ENCODE assay signal across 16 mouse cellular contexts in genomic region chr14:31079313-31080028, GRCm38 (mm10). TPM values are rescaled to one million over a fixed set of nuclear protein-coding genes. Genes with fewer than 3 reads are reported as not detected.
DNase-seq lines count a peak whose midpoint lies in the region; ATAC-seq and TF ChIP-seq lines count a peak whose summit lies in the region.
"Had no signal": no experiment of that assay in that cellular context is flagged by ENCODE, and none has a peak within 500 bp of the region (broad histone marks: within the 10 kb centered on the region; RNA-seq: fewer than 3 reads in every experiment).

No protein-coding gene starts in this region.

- no peak overlapping the region for H3K4me3 ChIP-seq in embryonic facial prominence, embryonic 14.5 days (ENCODE audit: low read depth, low read length)
- H3K4me3 ChIP-seq in embryonic facial prominence, embryonic 10.5 days: no peak overlapping the region
- H3K4me3 ChIP-seq in limb, embryonic 14.5 days (replicated peaks; ENCODE audit: low read length): no peak overlapping the region
- H3K4me3 ChIP-seq in liver, postnatal 0 days (ENCODE audit: low read depth, low read length): no peak overlapping the region
- H3K4me3 ChIP-seq in hindbrain, embryonic 13.5 days: no peak overlapping the region
- H3K4me3 ChIP-seq: forebrain, embryonic 12.5 days; lung, embryonic 15.5 days; neural tube, embryonic 12.5 days had no signal

- H3K27ac ChIP-seq in embryonic facial prominence, embryonic 14.5 days (replicated peaks; ENCODE audit: low read depth, low read length): no peak overlapping the region
- no peak overlapping the region for H3K27ac ChIP-seq in embryonic facial prominence, embryonic 10.5 days (replicated peaks)
- H3K27ac ChIP-seq in limb, embryonic 14.5 days (replicated peaks; ENCODE audit: low read depth, low read length): no peak overlapping the region
- H3K27ac ChIP-seq in liver, postnatal 0 days (ENCODE audit: low read depth): 0 out of 2 replicates have a peak overlapping the region, but pooled peaks have one; percentile 12
- no peak overlapping the region for H3K27ac ChIP-seq in hindbrain, embryonic 13.5 days
- H3K27ac ChIP-seq: forebrain, embryonic 12.5 days; hindbrain, postnatal 0 days; lung, embryonic 15.5 days; neural tube, embryonic 12.5 days had no signal

- no peak for TF ChIP-seq CTCF in liver, postnatal 0 days (IDR thresholded peaks at IDR 0.05; ENCODE audit: low read depth)

- ATAC-seq in embryonic facial prominence, embryonic 14.5 days (ENCODE audit: low read depth): no peak
- no peak for ATAC-seq in limb, embryonic 14.5 days (ENCODE audit: low FRiP score, low read depth)
- peak; percentile 38; the same call in 1 of the 2 replicates for ATAC-seq in liver, postnatal 0 days
- ATAC-seq in hindbrain, embryonic 13.5 days (ENCODE audit: low FRiP score): no peak
- ATAC-seq: hindbrain, postnatal 0 days; midbrain, embryonic 16.5 days had no signal

- peak; percentile 78 for TF ChIP-seq EP300 in liver, postnatal 0 days (IDR thresholded peaks at IDR 0.05; ENCODE audit: low read depth)

- 89% methylated on average over 3 of the region's 3 CpGs for WGBS in embryonic facial prominence, embryonic 14.5 days
- WGBS in embryonic facial prominence, embryonic 10.5 days: 88% methylated on average over 3 of the region's 3 CpGs
- 91% methylated on average over 3 of the region's 3 CpGs for WGBS in limb, embryonic 14.5 days
- 73% methylated on average over 3 of the region's 3 CpGs for WGBS in liver, postnatal 0 days (ENCODE audit: insufficient replicate concordance)
- 93% methylated on average over 3 of the region's 3 CpGs for WGBS in hindbrain, embryonic 13.5 days

- DNase-seq in embryonic facial prominence, embryonic 14.5 days (ENCODE audit: low spot score): peak; percentile 26
- DNase-seq in embryonic facial prominence, embryonic 10.5 days (ENCODE audit: low spot score): no peak
- peak; percentile 6 to 43 for DNase-seq in kidney, postnatal 36 days
- no peak for DNase-seq in kidney, postnatal 4 days
- DNase-seq in limb, embryonic 14.5 days (ENCODE audit: low spot score): peak; percentile 2
- no peak for DNase-seq in liver, postnatal 0 days
- DNase-seq in cerebellum, adult 18-20 months: no peak
- DNase-seq: adrenal gland, postnatal 10 days; cerebellum, postnatal 10 days; heart, adult 18-20 months had no signal

- H3K36me3 ChIP-seq in embryonic facial prominence, embryonic 14.5 days (ENCODE audit: control insufficient read depth, insufficient read depth, low read length): peaks cover 72% of the 10 kb centered on the region
- peaks cover 97% of the 10 kb centered on the region for H3K36me3 ChIP-seq in embryonic facial prominence, embryonic 10.5 days (replicated peaks)
- H3K36me3 ChIP-seq in limb, embryonic 14.5 days (ENCODE audit: control insufficient read depth, insufficient read depth, low read length): peaks cover 78% of the 10 kb centered on the region
- peaks cover 55% of the 10 kb centered on the region for H3K36me3 ChIP-seq in liver, postnatal 0 days (replicated peaks; ENCODE audit: insufficient read depth, low read length)
- peaks cover 60% of the 10 kb centered on the region for H3K36me3 ChIP-seq in hindbrain, embryonic 13.5 days

- no peaks in the 10 kb centered on the region for H3K9me3 ChIP-seq in embryonic facial prominence, embryonic 14.5 days (ENCODE audit: control insufficient read depth, low read length)
- no peaks in the 10 kb centered on the region for H3K9me3 ChIP-seq in embryonic facial prominence, embryonic 10.5 days
- no peaks in the 10 kb centered on the region for H3K9me3 ChIP-seq in limb, embryonic 14.5 days (ENCODE audit: control insufficient read depth, low read length)
- H3K9me3 ChIP-seq in liver, postnatal 0 days (ENCODE audit: low read length): no peaks in the 10 kb centered on the region
- H3K9me3 ChIP-seq in hindbrain, embryonic 13.5 days: no peaks in the 10 kb centered on the region
- H3K9me3 ChIP-seq: forebrain, embryonic 12.5 days; lung, embryonic 15.5 days; neural tube, embryonic 12.5 days had no signal

- no peaks in the 10 kb centered on the region for H3K4me1 ChIP-seq in embryonic facial prominence, embryonic 14.5 days (ENCODE audit: control insufficient read depth, insufficient read depth, low read length)
- no peaks in the 10 kb centered on the region for H3K4me1 ChIP-seq in embryonic facial prominence, embryonic 10.5 days
- H3K4me1 ChIP-seq in limb, embryonic 14.5 days (ENCODE audit: control insufficient read depth, insufficient read depth, low read length): no peaks in the 10 kb centered on the region
- H3K4me1 ChIP-seq in liver, postnatal 0 days (ENCODE audit: insufficient read depth): 0 out of 2 replicates have a peak, but pooled peaks cover 2% of the 10 kb centered on the region
- H3K4me1 ChIP-seq in hindbrain, embryonic 13.5 days (replicated peaks): no peaks in the 10 kb centered on the region
- H3K4me1 ChIP-seq: forebrain, embryonic 12.5 days; lung, embryonic 15.5 days had no signal

- no peak for TF ChIP-seq POLR2A in limb, embryonic 14.5 days (IDR thresholded peaks at IDR 0.05; ENCODE audit: borderline replicate concordance, extremely low read depth, insufficient read depth, insufficient read length)

- no peak overlapping the region for H3K4me2 ChIP-seq in embryonic facial prominence, embryonic 14.5 days (ENCODE audit: low read depth, low read length)
- H3K4me2 ChIP-seq in limb, embryonic 14.5 days (replicated peaks; ENCODE audit: low read depth, low read length, severe bottlenecking): no peak overlapping the region
- H3K4me2 ChIP-seq in liver, postnatal 0 days (ENCODE audit: low read depth, low read length): no peak overlapping the region
- no peak overlapping the region for H3K4me2 ChIP-seq in hindbrain, embryonic 13.5 days
- H3K4me2 ChIP-seq: forebrain, embryonic 12.5 days; lung, embryonic 15.5 days; neural tube, embryonic 12.5 days had no signal

- no peak overlapping the region for H3K9ac ChIP-seq in embryonic facial prominence, embryonic 14.5 days (ENCODE audit: low read depth, low read length)
- H3K9ac ChIP-seq in limb, embryonic 14.5 days (ENCODE audit: low read depth, low read length, severe bottlenecking): no peak overlapping the region
- H3K9ac ChIP-seq in liver, postnatal 0 days (replicated peaks): no peak overlapping the region
- no peak overlapping the region for H3K9ac ChIP-seq in hindbrain, embryonic 13.5 days
- H3K9ac ChIP-seq: forebrain, embryonic 12.5 days; lung, embryonic 15.5 days; neural tube, embryonic 12.5 days had no signal

- H3K27me3 ChIP-seq in embryonic facial prominence, embryonic 14.5 days (replicated peaks; ENCODE audit: control insufficient read depth, insufficient read depth, low read length): no peaks in the 10 kb centered on the region
- H3K27me3 ChIP-seq in embryonic facial prominence, embryonic 10.5 days (replicated peaks; ENCODE audit: low read depth, poor library complexity, severe bottlenecking): no peaks in the 10 kb centered on the region
- H3K27me3 ChIP-seq in limb, embryonic 14.5 days (ENCODE audit: control insufficient read depth, insufficient read depth, low read length): no peaks in the 10 kb centered on the region
- H3K27me3 ChIP-seq in liver, postnatal 0 days (ENCODE audit: insufficient read depth, low read length): no peaks in the 10 kb centered on the region
- H3K27me3 ChIP-seq in hindbrain, embryonic 13.5 days: no peaks in the 10 kb centered on the region
- H3K27me3 ChIP-seq: forebrain, embryonic 12.5 days; lung, embryonic 15.5 days; neural tube, embryonic 12.5 days had no signal

RNA-seq across cellular contexts. Expression of gene Smim4, which starts 49.3 kb away (rescaled TPM):
- 62.3 and 64.8 TPM in 2 replicates for polyA plus RNA-seq in embryonic facial prominence, embryonic 14.5 days (2014; fragmentation: Nextera tagmentation; extraction: Ambion mirVana)
- 62.3 and 63.3 TPM in 2 replicates for polyA plus RNA-seq in embryonic facial prominence, embryonic 10.5 days (2016; fragmentation: Nextera tagmentation; extraction: Ambion mirVana)
- 28.2 and 37.4 TPM in 2 replicates for polyA plus RNA-seq in limb, embryonic 14.5 days (2012; rRNA removed)
- polyA plus RNA-seq in limb, embryonic 14.5 days (2014; fragmentation: Nextera tagmentation; extraction: Ambion mirVana): 62.7 and 68.1 TPM in 2 replicates
- 76.1 and 79.2 TPM in 2 replicates for polyA plus RNA-seq in liver, postnatal 0 days (2015; fragmentation: Nextera tagmentation; extraction: Ambion mirVana)
- 83.1 and 83.2 TPM in 2 replicates for polyA plus RNA-seq in hindbrain, embryonic 13.5 days (2015; fragmentation: Nextera tagmentation; extraction: Ambion mirVana)

RNA-seq across cellular contexts. Expression of gene Nt5dc2, which starts 51.4 kb away (rescaled TPM):
- 362 and 371 TPM in 2 replicates for polyA plus RNA-seq in embryonic facial prominence, embryonic 14.5 days (2014; fragmentation: Nextera tagmentation; extraction: Ambion mirVana)
- polyA plus RNA-seq in embryonic facial prominence, embryonic 10.5 days (2016; fragmentation: Nextera tagmentation; extraction: Ambion mirVana): 589 and 605 TPM in 2 replicates
- polyA plus RNA-seq in limb, embryonic 14.5 days (2012; rRNA removed): 357 and 464 TPM in 2 replicates
- 358 and 361 TPM in 2 replicates for polyA plus RNA-seq in limb, embryonic 14.5 days (2014; fragmentation: Nextera tagmentation; extraction: Ambion mirVana)
- polyA plus RNA-seq in liver, postnatal 0 days (2015; fragmentation: Nextera tagmentation; extraction: Ambion mirVana): 45.3 and 48.5 TPM in 2 replicates
- 273 and 282 TPM in 2 replicates for polyA plus RNA-seq in hindbrain, embryonic 13.5 days (2015; fragmentation: Nextera tagmentation; extraction: Ambion mirVana)

Comparison
In these comparisons a context has a peak if more than half of its experiments do, and no peak if none do; other contexts are left out.
1. DNase-seq: peak in embryonic facial prominence, embryonic 14.5 days (single experiment), kidney, postnatal 36 days (2 of 2) and limb, embryonic 14.5 days (single experiment); none in embryonic facial prominence, embryonic 10.5 days (single experiment), kidney, postnatal 4 days (0 of 2), liver, postnatal 0 days (single experiment) and cerebellum, adult 18-20 months (0 of 2).